Mouse (Mus musculus): ENCODE data around the gene Ptpdc1.

The Ptpdc1 gene

DNA sequence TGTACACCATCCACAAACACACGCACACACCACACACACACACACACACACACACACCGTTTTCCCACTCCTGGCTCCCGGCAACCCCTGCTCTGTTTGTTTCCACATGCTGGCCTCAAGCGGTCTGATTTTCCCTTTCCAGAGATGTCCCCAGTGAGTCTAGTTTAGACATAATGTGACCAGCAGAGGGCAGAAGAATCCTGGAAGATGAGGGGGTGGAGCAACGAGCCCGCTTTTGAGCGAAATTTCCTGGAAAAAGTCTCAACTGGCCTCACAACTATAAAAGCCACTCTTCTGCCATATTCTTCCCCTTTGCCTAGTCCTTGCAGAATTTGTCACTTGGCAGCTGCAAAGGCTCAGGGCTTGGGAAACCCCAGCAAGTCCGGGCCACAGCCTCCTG lies 30.2 kb upstream of the Ptpdc1 start:
- peak; percentile 36 for DNase-seq (ENCODE audit: low spot score)

DNA sequence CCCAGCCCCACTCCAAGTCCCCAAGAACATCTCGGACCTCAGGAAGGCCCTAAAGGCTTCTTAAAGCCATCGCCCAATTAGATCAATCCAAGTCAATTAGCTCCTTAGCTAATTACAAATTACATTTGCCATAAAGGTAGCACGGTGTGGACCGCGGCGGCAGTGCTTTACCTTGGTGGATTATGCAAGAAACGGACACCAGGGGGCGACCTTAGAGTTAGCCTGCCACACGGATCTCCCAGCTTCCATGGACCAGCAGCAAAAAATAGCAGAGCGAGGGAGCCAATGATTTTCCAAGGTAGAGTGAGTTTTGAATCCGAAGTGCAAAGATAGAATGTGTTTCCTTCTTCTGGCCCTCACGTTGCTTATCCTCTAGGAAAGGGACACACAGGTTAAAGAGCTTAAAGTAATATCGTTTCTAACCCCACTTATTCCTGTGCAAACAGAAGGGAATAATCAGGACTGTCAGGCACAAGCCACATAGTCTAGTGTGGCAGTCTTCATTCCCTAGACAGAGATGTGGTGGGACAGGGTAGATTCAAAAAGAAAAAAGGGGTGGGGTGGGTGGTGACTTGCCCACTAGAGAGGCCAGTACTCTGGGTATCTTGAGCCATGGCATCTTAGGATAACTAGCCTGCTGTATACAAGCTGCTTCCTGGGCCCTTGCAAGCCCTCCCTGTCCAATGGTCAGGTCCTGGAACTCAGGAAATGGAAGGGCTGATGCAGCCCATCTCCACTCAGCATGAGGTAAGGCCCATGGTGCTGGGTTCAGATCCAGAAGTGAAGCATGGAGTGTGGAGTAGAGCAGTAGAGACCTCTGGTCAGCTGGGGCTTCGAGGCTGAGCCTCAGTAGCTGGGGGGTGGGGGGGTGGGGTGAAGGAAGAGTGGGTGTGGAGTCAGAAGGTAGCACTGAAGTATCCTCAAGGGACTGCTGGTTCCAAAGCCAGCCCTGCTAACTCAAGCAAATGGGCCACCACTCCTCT lies 28.6 kb upstream of the Ptpdc1 start:
- peak; percentile 44 for DNase-seq (ENCODE audit: low spot score)

GRCm38 (mm10) chr13:48651132-48652065 lies 25.9 kb upstream of the Ptpdc1 start:
- DNase-seq (ENCODE audit: low spot score), result no peak

DNA sequence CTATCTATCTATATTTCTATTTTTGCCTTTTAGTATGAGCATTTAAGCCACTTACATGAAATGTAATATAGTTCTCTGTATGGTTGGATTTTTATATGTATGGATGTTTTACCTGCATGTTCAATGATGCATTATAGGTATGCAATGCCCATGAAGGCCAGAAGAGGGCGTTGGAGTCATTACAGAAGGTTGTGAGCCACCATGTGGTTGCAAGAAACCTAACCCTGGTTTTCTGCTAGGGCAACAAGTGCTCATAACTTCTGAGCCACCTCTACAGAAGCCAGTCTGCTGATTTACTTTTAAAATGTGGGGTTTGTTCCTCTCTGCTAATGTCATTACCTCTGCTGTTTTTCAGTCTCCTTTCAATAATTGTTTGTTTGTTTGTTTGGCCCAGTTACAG lies 25.2 kb upstream of the Ptpdc1 start:
- no peak for DNase-seq (ENCODE audit: low spot score)

DNA sequence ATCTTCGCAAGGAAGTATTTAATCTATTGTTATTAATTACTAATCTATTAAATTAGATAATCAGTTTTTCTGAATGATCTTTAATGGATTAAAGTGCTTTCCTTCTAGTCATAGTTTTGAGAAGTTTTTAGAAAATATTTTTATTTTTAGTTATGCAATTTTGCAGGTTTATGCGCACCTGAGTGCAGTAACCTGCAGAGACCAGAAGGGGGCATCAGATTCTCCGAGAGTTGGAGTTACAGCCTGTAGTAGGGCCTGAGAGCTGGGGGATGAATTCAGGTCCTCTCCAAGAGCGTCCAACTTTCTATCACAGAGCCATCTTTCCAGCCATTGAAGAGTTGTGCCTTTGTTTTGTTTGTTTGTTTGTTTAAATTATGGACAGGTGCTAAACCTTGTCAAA lies 21.2 kb upstream of the Ptpdc1 start:
- no peak for DNase-seq (ENCODE audit: low spot score)

- no peak for DNase-seq (ENCODE audit: low spot score)
Observed at GRCm38 (mm10) chr13:48643991-48644390, 18.5 kb upstream of the Ptpdc1 start.

GRCm38 (mm10) chr13:48643072-48643471 lies 17.6 kb upstream of the Ptpdc1 start:
- DNase-seq (ENCODE audit: low spot score), result no peak

GRCm38 (mm10) chr13:48639570-48639969 lies 14.1 kb upstream of the Ptpdc1 start:
- DNase-seq (ENCODE audit: low spot score), result peak; percentile 61

DNA sequence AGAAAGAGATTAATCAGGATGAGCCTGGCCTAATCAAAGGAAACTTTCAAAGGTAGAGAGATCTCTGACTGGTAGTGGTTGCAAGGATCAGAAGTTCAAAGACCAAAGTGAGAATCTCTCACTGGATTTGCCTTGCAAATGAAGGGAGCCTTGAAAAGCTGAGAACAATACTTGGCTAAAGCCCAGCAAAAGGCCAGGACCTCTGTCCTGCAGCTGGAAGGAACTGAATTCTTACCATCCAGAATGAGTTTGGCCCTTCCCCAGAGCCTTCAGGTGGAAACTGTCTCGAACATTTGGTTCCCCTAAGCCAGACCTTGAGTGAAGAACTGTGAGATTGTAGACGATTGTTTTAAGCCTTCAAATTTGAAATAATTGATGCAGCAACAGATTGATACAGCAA lies 12.2 kb upstream of the Ptpdc1 start:
- DNase-seq (ENCODE audit: low spot score), result no peak

GRCm38 (mm10) chr13:48631691-48632090 lies 6.2 kb upstream of the Ptpdc1 start:
- no peak for DNase-seq (ENCODE audit: low spot score)

DNA sequence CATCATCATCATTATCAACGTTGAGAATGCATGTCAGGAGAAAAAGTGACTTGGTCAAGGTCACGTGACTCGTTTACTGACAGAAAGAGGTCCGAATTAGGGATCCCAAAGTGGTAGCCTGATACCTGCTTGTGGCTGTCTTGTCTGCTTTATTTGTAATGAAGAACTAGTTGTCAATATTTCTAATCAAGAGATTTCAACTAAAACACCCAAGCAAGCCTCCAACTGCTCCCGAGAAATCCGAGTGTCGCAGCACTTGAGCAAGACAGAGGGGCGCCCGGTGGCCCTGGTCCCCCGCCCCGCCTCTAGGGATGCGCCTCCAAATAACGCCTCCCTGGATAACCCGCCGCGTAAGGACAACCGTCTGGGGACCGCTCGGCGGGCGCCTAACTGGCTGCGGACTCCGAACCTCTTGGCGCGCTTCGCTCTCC lies 481 bp downstream of the Ptpdc1 start:
- no peak for DNase-seq (ENCODE audit: low spot score)

DNA sequence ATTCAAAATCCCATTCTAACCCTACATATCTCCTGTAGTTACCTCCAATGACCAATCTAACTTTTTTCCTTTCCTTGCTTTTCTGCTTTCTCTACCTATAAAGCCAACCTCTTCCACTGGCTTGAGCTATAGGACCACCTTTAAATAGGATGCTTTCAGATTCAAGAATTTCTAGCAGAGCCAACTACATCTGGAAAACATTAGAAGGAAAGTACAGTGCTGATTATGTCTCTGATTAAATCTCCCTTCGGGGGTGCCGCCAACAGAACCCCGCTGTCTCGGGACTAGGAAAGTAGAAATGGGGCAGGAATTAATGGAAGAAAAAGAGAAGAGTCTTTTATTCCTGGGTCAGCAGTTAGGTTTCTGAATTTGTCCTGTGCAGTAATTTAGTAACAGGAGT lies 6.6 kb downstream of the Ptpdc1 start:
- no peak for DNase-seq (ENCODE audit: low spot score)

- no peak for DNase-seq (ENCODE audit: low spot score)
Observed at GRCm38 (mm10) chr13:48617774-48618173, 7.7 kb downstream of the Ptpdc1 start.

- DNase-seq (ENCODE audit: low spot score), result no peak
Observed at GRCm38 (mm10) chr13:48614525-48614924, 10.9 kb downstream of the Ptpdc1 start.

GRCm38 (mm10) chr13:48609106-48609505 lies 16.4 kb downstream of the Ptpdc1 start:
- no peak for DNase-seq (ENCODE audit: low spot score)

DNA sequence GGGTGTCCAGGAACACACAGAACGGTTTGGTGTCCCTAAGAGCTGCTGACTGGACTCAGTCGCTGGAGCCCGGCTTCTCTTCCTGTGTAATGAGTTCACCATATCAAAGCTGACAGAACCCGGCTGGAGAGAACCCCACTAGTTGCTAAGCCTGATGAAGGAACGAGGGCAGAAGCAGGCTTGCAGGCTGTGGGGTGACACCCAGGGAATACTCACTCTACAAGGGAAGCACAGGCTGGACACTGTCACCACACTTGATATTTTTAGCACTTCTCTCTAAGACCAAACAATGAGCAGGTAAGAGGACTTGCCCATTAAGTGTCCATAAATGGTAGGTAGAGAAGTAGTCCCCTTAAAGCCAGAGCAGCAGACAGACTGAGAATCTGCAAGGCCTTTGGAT lies 20.9 kb downstream of the Ptpdc1 start:
- DNase-seq (ENCODE audit: low spot score), result no peak

- no peak for DNase-seq (ENCODE audit: low spot score)
Observed at GRCm38 (mm10) chr13:48603296-48603695, 22.2 kb downstream of the Ptpdc1 start.

GRCm38 (mm10) chr13:48594605-48595004 lies 30.9 kb downstream of the Ptpdc1 start:
- DNase-seq (ENCODE audit: low spot score), result no peak

DNA sequence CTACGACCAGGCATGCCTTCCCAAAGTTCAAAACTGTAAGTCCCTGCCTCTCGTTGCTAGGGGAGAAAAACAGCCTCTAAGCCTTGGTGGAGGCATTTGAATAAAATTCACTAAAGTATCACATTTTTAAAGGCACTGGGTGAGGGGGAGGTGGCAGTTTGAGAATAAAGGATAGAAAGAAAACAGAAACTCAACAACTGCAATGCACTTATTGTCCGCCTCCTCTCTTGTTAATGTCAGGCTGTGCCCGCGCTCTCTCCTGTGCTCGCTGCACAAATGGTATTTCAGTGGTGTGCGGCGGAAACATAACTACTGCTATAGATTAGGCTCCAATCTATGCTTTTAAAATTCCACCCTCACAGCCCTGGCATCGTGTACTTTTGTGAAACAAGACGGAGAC lies 31.4 kb downstream of the Ptpdc1 start:
- no peak for DNase-seq (ENCODE audit: low spot score)

- peak; percentile 58 for DNase-seq (ENCODE audit: low spot score)
Observed at GRCm38 (mm10) chr13:48593181-48593580, 32.3 kb downstream of the Ptpdc1 start.

DNA sequence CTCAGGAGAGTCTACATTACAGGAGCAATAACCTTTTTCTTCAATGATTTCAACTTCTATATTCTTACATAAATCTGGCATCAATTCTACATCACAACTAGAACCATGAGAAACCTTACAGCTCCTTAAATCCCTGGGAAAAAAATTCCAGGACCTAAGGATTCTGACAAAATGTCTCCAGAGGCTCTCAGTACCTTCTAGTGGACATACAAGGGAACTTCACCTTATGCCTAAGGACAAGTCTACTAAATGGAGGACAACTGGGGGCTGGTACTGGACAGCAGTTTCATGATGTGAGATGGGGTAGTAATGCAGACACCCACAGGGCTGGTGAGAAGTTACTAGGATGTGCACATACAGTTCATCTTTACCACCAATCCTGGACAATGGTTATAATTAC lies 34.7 kb downstream of the Ptpdc1 start:
- DNase-seq (ENCODE audit: low spot score), result no peak

GRCm38 (mm10) chr13:48587354-48587753 lies 38.1 kb downstream of the Ptpdc1 start:
- no peak for DNase-seq (ENCODE audit: low spot score)

DNA sequence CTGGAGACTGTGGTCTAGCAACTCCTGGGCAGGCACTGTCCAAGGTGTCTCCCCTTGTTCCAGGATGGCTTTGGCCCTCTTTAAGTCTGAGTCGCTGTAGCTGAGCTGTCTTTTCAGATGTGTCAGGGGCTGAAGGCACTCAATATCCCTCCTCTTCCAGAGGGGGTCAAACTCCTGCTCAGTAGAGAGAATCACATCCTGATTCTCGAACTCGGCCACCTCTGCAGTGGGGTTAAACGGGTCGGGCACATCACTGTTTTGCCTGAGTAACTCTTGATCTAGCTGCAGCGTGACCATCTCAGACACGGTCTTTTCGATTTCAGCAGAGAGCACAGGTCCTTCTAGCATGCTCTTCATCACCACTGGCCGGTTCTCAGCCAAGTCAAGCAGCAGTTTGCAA lies 39.0 kb downstream of the Ptpdc1 start:
- DNase-seq (ENCODE audit: low spot score), result no peak
